Mouse (Mus musculus): ENCODE measurements at regions not wholly inside any gene's neighbourhood (a gene's known extent, or its start where the extent isn't known, plus 50 kb on each side); places are given as distances from the start of the nearest gene placed in this dataset.

DNA sequence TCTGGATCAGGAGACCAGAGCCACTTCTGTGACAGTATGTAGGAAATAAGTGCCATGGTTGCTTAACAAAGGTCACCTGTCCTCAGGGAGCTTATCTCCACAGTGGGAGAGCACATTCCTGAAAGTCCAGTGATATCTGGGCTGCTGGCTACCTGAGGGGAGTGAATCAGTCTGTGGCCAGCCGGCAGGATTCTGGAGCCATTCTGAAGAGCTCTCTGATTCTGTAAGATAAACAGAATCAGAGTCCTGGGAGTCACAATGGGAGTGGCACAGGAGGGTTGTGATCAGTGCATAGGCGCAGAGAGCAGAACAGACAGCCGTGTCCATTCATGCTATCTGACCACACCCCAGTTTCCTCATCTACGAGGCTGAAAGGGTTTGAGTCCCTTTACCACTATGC, 116.0 kb upstream of the Slc22a23 start:
- Histone ChIP-seq H3K4me1 (no peaks in the 10 kb centered on the region; the same call in 1 of the 2 replicates), H3K9ac (replicated peaks) (no peak overlapping the region), H3K27me3 (replicated peaks) (no peaks in the 10 kb centered on the region), H3K36me3 (no peaks in the 10 kb centered on the region), H3K4me2 (no peak overlapping the region), H3K9me3 (replicated peaks) (no peaks in the 10 kb centered on the region), H3K4me3 (replicated peaks) (no peak overlapping the region), H3K27ac (replicated peaks) (no peak overlapping the region)
- ATAC-seq (ENCODE audit: low FRiP score), result no peak
- 58% methylated on average over 4 of the region's 4 CpGs for WGBS

DNA sequence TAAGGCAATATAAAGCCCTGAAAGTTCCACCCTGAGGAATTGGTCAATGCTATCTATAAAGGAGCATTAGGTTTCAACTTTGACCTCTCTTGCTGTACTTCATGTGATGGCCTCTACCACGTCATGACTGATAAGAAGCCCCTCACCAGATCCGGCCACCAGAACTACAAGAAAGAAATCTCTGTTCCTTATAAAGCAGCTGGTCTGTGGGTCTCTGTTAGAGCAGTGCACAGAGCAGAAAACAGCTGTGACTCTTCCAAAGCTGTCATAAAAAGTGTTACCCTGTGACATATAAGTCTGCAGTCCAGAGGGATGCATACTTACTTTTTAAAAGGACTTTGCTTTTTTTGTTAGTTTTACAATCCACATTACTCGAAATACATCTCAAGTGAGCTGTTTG, 111.1 kb upstream of the Slc22a23 start:
- Histone ChIP-seq H3K27ac (replicated peaks) (no peak overlapping the region), H3K36me3 (no peaks in the 10 kb centered on the region), H3K4me3 (replicated peaks) (no peak overlapping the region), H3K9me3 (replicated peaks) (no peaks in the 10 kb centered on the region), H3K4me1 (no peaks in the 10 kb centered on the region), H3K9ac (replicated peaks) (no peak overlapping the region), H3K27me3 (replicated peaks) (no peaks in the 10 kb centered on the region), H3K4me2 (no peak overlapping the region)
- ATAC-seq (ENCODE audit: low FRiP score), result no peak
- WGBS, result 84% methylated on average over 3 of the region's 3 CpGs

DNA sequence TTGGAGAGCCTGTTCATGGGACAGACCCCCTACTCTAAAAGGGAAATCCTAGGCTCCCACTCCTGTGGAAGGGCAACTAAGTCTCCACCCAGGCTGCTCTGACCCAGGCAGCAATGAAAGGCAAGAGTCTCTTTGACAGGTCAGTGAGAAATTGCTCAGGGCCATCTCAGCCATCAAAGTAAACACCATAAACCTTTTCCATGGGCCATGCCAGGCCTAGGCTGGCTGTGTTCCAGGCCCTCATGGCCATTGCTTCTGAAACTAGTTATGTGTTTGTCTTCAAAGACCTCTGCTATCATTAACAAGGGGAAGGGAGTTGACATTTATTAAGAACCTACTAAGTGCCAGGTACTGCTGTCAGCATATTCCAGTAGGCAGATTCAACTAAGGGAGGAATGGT, 101.8 kb upstream of the Slc22a23 start:
- H3K4me3 ChIP-seq (replicated peaks), result no peak overlapping the region
- H3K36me3 ChIP-seq, result no peaks in the 10 kb centered on the region
- no peak for ATAC-seq (ENCODE audit: low FRiP score)
- H3K9ac ChIP-seq (replicated peaks), result no peak overlapping the region
- no peaks in the 10 kb centered on the region for H3K27me3 ChIP-seq (replicated peaks)
- H3K4me2 ChIP-seq, result no peak overlapping the region
- H3K4me1 ChIP-seq, result no peaks in the 10 kb centered on the region
- H3K27ac ChIP-seq (replicated peaks), result no peak overlapping the region
- no peaks in the 10 kb centered on the region for H3K9me3 ChIP-seq (replicated peaks)

DNA sequence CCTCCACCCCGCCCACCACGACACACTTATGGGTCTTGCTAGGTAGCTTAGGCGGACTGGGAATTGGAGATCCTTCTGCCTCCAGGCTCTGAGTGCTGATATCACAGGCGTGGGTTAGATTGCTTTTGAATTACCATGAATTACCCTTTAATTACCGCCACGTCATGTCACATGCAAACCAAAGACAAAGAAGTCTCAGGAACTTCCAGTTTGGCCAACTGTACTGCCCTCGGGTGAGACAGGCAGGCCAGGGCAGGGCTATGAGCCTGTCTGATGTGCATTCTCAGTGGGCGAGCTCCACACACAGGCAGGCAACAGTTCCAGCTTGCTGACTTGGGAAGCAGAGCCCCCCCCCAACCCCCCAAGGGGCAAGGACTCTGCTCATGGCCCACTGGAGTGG, 101.3 kb upstream of the Slc22a23 start:
- no peak for ATAC-seq (ENCODE audit: low FRiP score)
- no peaks in the 10 kb centered on the region for H3K4me1 ChIP-seq
- no peaks in the 10 kb centered on the region for H3K36me3 ChIP-seq
- H3K9me3 ChIP-seq (replicated peaks), result no peaks in the 10 kb centered on the region
- H3K27ac ChIP-seq (replicated peaks), result no peak overlapping the region
- no peak overlapping the region for H3K9ac ChIP-seq (replicated peaks)
- H3K27me3 ChIP-seq (replicated peaks), result no peaks in the 10 kb centered on the region
- H3K4me2 ChIP-seq, result no peak overlapping the region
- H3K4me3 ChIP-seq (replicated peaks), result no peak overlapping the region
- WGBS, result 56% methylated on average over 8 of the region's 8 CpGs

DNA sequence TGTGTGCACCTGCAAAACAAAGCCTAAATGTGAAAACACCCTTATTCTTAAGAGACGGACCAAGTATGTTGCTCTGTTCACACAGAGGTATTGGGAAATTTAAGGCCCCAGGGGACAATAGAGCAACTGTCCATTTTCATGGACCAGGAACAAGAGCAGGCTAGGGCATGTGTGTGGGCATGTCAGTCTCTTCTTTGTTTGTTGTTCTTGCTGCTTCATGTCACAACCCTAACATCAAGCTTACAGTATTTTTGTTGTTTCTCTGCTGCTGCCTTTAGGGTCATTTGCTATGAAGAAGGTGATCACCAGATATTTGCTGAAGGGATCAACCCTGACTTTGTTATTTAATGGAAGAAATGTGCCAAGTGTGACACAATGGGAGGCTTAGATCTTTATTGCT, 96.4 kb upstream of the Slc22a23 start:
- no peaks in the 10 kb centered on the region for H3K27me3 ChIP-seq (replicated peaks)
- no peaks in the 10 kb centered on the region for H3K4me1 ChIP-seq
- no peak overlapping the region for H3K9ac ChIP-seq (replicated peaks)
- H3K27ac ChIP-seq (replicated peaks), result no peak overlapping the region
- H3K36me3 ChIP-seq, result no peaks in the 10 kb centered on the region
- no peak overlapping the region for H3K4me3 ChIP-seq (replicated peaks)
- no peak overlapping the region for H3K4me2 ChIP-seq
- 32% methylated on average over 1 of the region's 1 CpGs for WGBS
- no peak for ATAC-seq (ENCODE audit: low FRiP score)
- no peaks in the 10 kb centered on the region for H3K9me3 ChIP-seq (replicated peaks)

DNA sequence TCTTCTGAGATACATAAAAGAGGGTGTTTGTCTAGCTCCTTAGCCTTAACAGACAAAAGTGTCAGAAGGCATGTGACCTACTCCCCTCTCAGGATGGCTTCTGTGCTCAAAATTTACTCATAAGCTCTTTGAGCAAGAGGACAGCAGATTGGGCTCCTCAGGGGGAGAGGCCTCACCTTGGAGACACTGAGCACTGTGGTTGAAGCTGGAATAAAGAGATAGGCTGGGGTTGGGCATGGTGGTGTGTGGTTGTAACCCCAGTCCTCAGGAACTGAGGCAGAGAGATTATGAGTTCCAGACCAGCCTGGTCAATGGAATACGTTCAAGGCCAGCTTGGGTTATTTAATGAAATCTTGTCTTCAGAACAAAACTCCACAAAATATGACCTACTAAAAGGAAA, 82.5 kb upstream of the Slc22a23 start:
- H3K4me1 ChIP-seq, result no peaks in the 10 kb centered on the region
- 91% methylated on average over 1 of the region's 1 CpGs for WGBS
- no peak overlapping the region for H3K27ac ChIP-seq (replicated peaks)
- H3K36me3 ChIP-seq, result no peaks in the 10 kb centered on the region
- H3K4me2 ChIP-seq, result no peak overlapping the region
- no peaks in the 10 kb centered on the region for H3K27me3 ChIP-seq (replicated peaks)
- no peaks in the 10 kb centered on the region for H3K9me3 ChIP-seq (replicated peaks)
- H3K4me3 ChIP-seq (replicated peaks), result no peak overlapping the region
- no peak for ATAC-seq (ENCODE audit: low FRiP score)
- no peak overlapping the region for H3K9ac ChIP-seq (replicated peaks)

DNA sequence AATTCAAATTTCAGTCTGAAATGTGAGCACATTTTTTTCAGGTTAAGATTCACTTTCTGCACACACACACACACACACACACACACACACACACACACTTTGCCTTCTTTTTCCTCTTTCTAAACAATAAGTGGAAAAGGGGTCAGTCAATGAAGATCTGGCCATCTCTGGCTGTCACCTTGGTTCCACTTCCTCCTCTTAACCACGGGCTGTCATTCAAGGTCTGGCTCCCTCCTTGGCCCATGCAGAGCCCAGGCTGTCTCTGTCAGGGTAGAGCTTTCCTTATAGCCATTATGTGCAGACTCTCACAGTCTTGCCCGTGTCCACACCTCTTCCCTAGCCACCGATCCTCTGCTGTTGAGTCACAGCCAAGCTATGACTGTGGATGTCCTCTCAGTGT, 79.9 kb upstream of the Slc22a23 start:
- ATAC-seq (ENCODE audit: low FRiP score), result no peak
- 82% methylated on average over 3 of the region's 3 CpGs for WGBS
- H3K27me3 ChIP-seq (replicated peaks), result no peaks in the 10 kb centered on the region
- no peak overlapping the region for H3K4me2 ChIP-seq
- no peaks in the 10 kb centered on the region for H3K9me3 ChIP-seq (replicated peaks)
- H3K4me1 ChIP-seq, result peaks cover 19% of the 10 kb centered on the region
- H3K27ac ChIP-seq (replicated peaks), result no peak overlapping the region
- H3K9ac ChIP-seq (replicated peaks), result no peak overlapping the region
- no peaks in the 10 kb centered on the region for H3K36me3 ChIP-seq
- H3K4me3 ChIP-seq (replicated peaks), result no peak overlapping the region

DNA sequence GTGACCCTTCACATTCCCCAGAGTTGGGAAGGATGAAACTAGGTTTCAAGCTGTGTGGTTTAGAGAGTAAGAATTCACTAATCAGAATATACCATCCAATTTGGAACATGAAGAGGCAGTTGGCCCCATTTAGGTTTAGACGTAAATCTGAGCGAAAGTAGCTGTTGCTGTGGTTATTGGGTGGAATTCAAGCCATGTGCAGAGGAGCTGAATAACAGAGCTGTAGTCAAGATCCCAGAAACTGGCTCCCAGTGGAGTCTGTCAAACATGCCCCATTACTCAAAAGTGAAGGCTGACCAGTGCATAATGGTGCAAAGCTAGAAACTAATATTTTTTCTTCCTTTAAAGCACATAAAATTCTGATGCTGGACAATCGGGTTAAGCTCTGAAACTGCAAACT, 76.7 kb upstream of the Slc22a23 start:
- H3K4me2 ChIP-seq, result no peak overlapping the region
- no peaks in the 10 kb centered on the region for H3K36me3 ChIP-seq
- H3K9me3 ChIP-seq (replicated peaks), result no peaks in the 10 kb centered on the region
- H3K4me3 ChIP-seq (replicated peaks), result no peak overlapping the region
- 0 out of 2 replicates have a peak, but pooled peaks have one; percentile 8 for ATAC-seq (ENCODE audit: low FRiP score)
- H3K4me1 ChIP-seq, result peaks cover 21% of the 10 kb centered on the region
- no peak overlapping the region for H3K27ac ChIP-seq (replicated peaks)
- WGBS, result 54% methylated on average over 3 of the region's 3 CpGs
- no peak overlapping the region for H3K9ac ChIP-seq (replicated peaks)
- H3K27me3 ChIP-seq (replicated peaks), result no peaks in the 10 kb centered on the region

DNA sequence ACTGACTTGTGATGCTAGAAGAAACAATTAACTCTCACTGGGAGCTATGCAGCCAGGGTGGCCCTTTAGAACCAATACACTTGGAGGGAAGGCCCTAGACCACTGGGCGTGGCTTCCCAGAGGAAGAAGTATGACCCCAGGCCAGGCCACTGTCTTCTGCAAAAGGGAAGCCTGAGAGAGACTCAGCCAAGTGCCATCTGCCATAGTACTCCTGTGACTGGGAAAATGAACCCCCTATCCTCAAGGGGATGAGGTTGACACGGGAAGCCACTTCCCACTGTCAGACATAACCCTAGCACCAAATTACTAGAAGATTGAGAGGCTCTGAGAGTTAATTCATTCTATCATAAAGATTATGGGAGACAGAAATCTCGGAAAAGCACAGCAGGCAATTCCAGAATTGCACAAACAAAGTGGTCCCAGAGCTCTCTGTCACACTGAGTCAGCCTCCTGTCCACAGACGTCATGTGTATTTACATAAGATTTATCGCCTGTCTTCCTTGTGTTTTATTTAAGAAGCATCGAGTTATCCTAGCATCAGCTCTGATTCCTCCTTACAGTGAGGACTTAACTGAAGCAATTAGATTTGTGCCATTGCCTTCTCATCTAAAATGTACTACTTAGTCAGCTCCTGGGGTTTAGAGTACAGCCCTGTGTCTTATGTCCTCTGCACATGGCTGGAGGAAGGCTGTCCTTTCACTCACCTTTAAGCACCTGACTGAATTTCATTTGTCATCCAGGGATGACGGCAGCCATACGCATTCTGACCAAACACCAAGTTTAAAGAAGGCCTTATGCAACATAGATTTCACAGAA, 75.6 kb upstream of the Slc22a23 start:
- Histone ChIP-seq H3K36me3 (no peaks in the 10 kb centered on the region), H3K27me3 (replicated peaks) (no peaks in the 10 kb centered on the region), H3K9me3 (replicated peaks) (no peaks in the 10 kb centered on the region), H3K9ac (replicated peaks) (no peak overlapping the region), H3K4me2 (no peak overlapping the region), H3K4me1 (peaks cover 21% of the 10 kb centered on the region), H3K27ac (replicated peaks) (peak overlapping the region; percentile 13; the same call in 1 of the 2 replicates), H3K4me3 (replicated peaks) (no peak overlapping the region)
- WGBS, result 48% methylated on average over 8 of the region's 8 CpGs
- ATAC-seq (ENCODE audit: low FRiP score), result peak; percentile 59

DNA sequence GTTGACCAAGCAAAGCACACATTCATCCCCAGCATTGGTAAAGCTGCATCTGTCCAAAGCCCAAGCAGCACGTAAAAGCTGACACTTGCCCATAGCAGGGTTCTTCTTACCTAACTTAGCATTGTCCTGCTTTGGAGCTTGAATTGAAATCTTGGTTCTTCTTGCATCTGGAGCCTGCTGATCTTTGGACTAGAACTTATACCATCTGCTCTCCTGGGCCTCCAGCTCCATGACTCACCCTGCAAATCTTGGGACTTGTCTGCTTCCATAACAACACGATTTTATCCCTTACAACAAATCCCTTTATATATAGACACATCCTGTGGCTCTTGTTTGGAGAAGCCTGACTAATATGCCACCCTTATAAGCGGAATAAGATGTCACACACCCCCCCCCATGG, 74.1 kb upstream of the Slc22a23 start:
- peaks cover 21% of the 10 kb centered on the region for H3K4me1 ChIP-seq
- no peaks in the 10 kb centered on the region for H3K27me3 ChIP-seq (replicated peaks)
- no peaks in the 10 kb centered on the region for H3K36me3 ChIP-seq
- no peak for ATAC-seq (ENCODE audit: low FRiP score)
- no peak overlapping the region for H3K27ac ChIP-seq (replicated peaks)
- WGBS, result 87% methylated on average over 3 of the region's 3 CpGs
- no peak overlapping the region for H3K4me3 ChIP-seq (replicated peaks)
- no peak overlapping the region for H3K9ac ChIP-seq (replicated peaks)
- no peak overlapping the region for H3K4me2 ChIP-seq
- H3K9me3 ChIP-seq (replicated peaks), result no peaks in the 10 kb centered on the region

DNA sequence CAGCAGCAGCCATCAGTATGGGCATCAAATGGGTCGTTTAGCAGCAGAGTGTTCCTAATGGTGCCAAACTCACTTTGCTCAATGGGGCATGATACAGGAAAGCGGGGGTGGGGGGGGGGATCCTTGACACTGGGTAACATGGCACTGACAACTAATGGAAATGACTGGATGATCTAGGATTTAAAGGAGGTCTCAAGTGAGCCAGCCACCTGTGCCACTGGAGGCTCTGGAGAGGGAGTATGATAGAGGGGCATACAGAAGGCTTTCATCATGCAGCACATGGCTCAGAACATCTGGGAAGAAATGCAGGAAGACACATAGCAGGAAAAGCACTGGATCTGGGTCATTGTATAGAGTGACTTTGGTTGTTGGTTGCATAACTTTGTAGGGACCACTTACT, 71.6 kb upstream of the Slc22a23 start:
- H3K9me3 ChIP-seq (replicated peaks), result no peaks in the 10 kb centered on the region
- H3K4me1 ChIP-seq, result peaks cover 18% of the 10 kb centered on the region
- H3K4me2 ChIP-seq, result no peak overlapping the region
- H3K9ac ChIP-seq (replicated peaks), result no peak overlapping the region
- 53% methylated on average over 2 of the region's 2 CpGs for WGBS
- no peak overlapping the region for H3K4me3 ChIP-seq (replicated peaks)
- H3K36me3 ChIP-seq, result no peaks in the 10 kb centered on the region
- no peak for ATAC-seq (ENCODE audit: low FRiP score)
- no peaks in the 10 kb centered on the region for H3K27me3 ChIP-seq (replicated peaks)
- no peak overlapping the region for H3K27ac ChIP-seq (replicated peaks)

DNA sequence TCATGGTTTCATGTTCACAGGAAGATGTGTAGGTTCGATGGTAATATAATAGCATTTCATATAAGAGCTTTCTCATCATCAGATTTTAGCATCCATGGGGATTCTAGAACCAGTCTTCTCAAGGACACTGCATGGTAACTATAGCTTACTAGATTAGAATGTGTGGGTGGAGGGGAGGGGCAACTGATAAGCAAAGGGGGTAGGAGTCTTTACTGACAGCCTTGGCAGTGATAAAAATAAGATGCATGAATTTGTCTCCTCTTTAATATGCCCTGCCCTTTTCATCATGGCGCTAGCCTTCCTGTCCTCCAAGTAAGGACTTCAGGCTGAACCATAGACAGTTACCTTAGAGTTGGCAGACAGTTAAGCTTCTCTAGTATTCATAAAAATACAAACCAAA, 69.6 kb upstream of the Slc22a23 start:
- WGBS, result 95% methylated on average over 2 of the region's 2 CpGs
- Histone ChIP-seq H3K4me2 (no peak overlapping the region), H3K4me3 (replicated peaks) (no peak overlapping the region), H3K27ac (replicated peaks) (no peak overlapping the region), H3K9ac (replicated peaks) (no peak overlapping the region), H3K4me1 (no peaks in the 10 kb centered on the region), H3K9me3 (replicated peaks) (no peaks in the 10 kb centered on the region), H3K36me3 (no peaks in the 10 kb centered on the region), H3K27me3 (replicated peaks) (no peaks in the 10 kb centered on the region)
- ATAC-seq (ENCODE audit: low FRiP score), result no peak

Data from neural tube, embryonic 15.5 days (tissue).